Mouse (Mus musculus) embryonic facial prominence, embryonic 13.5 days (tissue): ENCODE measurements at regions not wholly inside any gene's neighbourhood (a gene's known extent, or its start where the extent isn't known, plus 50 kb on each side); places are given as distances from the start of the nearest gene placed in this dataset.

Experiments
- ATAC-seq: fragments of 200-750 bp; cut with Nextera tagmentation; 2 replicates; pipeline ENCODE4 v1.8.0; 2017; ENCODE audit warnings: low read depth; ENCODE audit not compliant: insufficient number of reproducible peaks, insufficient read depth, low FRiP score, low TSS enrichment
- H3K27ac ChIP-seq: fragments of 300-500 bp; sonication (generic); 2 replicates; pipeline ENCODE4 v1.5.1; 2015; ENCODE audit warnings: moderate library complexity, mild to moderate bottlenecking, inconsistent platforms
- H3K27me3 ChIP-seq: fragments of 300-500 bp; sonication (generic); 2 replicates; pipeline ENCODE4 v1.6.1; 2015; ENCODE audit warnings: mild to moderate bottlenecking, inconsistent platforms
- H3K36me3 ChIP-seq: fragments of 300-500 bp; sonication (generic); 2 replicates; pipeline ENCODE4 v1.6.1; 2015; ENCODE audit warnings: mild to moderate bottlenecking, inconsistent platforms
- H3K4me1 ChIP-seq: fragments of 300-500 bp; sonication (generic); 2 replicates; pipeline ENCODE4 v1.6.1; 2015; ENCODE audit warnings: inconsistent platforms
- H3K4me2 ChIP-seq: fragments of 300-500 bp; sonication (generic); 2 replicates; pipeline ENCODE4 v1.6.1; 2015; ENCODE audit warnings: moderate library complexity, mild to moderate bottlenecking, inconsistent platforms
- H3K4me3 ChIP-seq: fragments of 300-500 bp; sonication (generic); 2 replicates; pipeline ENCODE4 v1.5.1; 2015; ENCODE audit warnings: mild to moderate bottlenecking, inconsistent platforms
- H3K9ac ChIP-seq: fragments of 300-500 bp; sonication (generic); 2 replicates; pipeline ENCODE4 v1.6.1; 2015; ENCODE audit warnings: mild to moderate bottlenecking, inconsistent platforms
- H3K9me3 ChIP-seq: fragments of 300-500 bp; sonication (generic); 2 replicates; pipeline ENCODE4 v1.6.1; 2016; ENCODE audit warnings: inconsistent platforms
- WGBS: fragments of 180-500 bp; shearing (Covaris S2); methylation state at CpG from one replicate; pipeline ENCODE4 v1.1.7; 2015; ENCODE audit warnings: mixed read lengths; 5-methylcytosine and 5-hydroxymethylcytosine counted together

- H3K4me1 ChIP-seq = no peaks in the 10 kb centered on the region
- H3K4me3 ChIP-seq = no peak overlapping the region
- H3K27ac ChIP-seq = no peak overlapping the region
- H3K9ac ChIP-seq = no peak overlapping the region
- H3K36me3 ChIP-seq = no peaks in the 10 kb centered on the region
- H3K4me2 ChIP-seq = no peak overlapping the region
- H3K27me3 ChIP-seq = no peaks in the 10 kb centered on the region
- 81% methylated on average over 9 of the region's 9 CpGs for WGBS
- H3K9me3 ChIP-seq = no peaks in the 10 kb centered on the region
- no peak for ATAC-seq
These were observed 309.3 kb downstream of the Prdm2 start for GRCm38 (mm10) chr4:142903356-142904032.

- ATAC-seq = no peak
- WGBS = 94% methylated on average over 9 of the region's 9 CpGs
- no peaks in the 10 kb centered on the region for H3K27me3 ChIP-seq
These were observed 312.0 kb downstream of the Prdm2 start for GRCm38 (mm10) chr4:142900792-142901191.

GRCm38 (mm10) chr4:142898994-142899393, 313.8 kb downstream of the Prdm2 start:
- no peaks in the 10 kb centered on the region for H3K9me3 ChIP-seq
- H3K4me2 ChIP-seq = no peak overlapping the region
- no peak overlapping the region for H3K4me3 ChIP-seq
- no peaks in the 10 kb centered on the region for H3K4me1 ChIP-seq
- WGBS = 78% methylated on average over 1 of the region's 1 CpGs
- no peaks in the 10 kb centered on the region for H3K36me3 ChIP-seq
- 0 out of 2 replicates have a peak, but pooled peaks cover under 1% of the 10 kb centered on the region for H3K27me3 ChIP-seq
- no peak for ATAC-seq
- no peak overlapping the region for H3K9ac ChIP-seq
- H3K27ac ChIP-seq = no peak overlapping the region

More at GRCm38 (mm10) chr4:142900792-142901191, 312.0 kb downstream of the Prdm2 start:
- Histone ChIP-seq H3K27ac (no peak overlapping the region), H3K9me3 (no peaks in the 10 kb centered on the region), H3K9ac (no peak overlapping the region), H3K36me3 (no peaks in the 10 kb centered on the region), H3K4me3 (no peak overlapping the region), H3K4me1 (no peaks in the 10 kb centered on the region), H3K4me2 (no peak overlapping the region)

- no peak for ATAC-seq
- Histone ChIP-seq H3K9me3 (0 out of 2 replicates have a peak, but pooled peaks cover 8% of the 10 kb centered on the region), H3K4me2 (no peak overlapping the region), H3K27me3 (0 out of 2 replicates have a peak, but pooled peaks cover 5% of the 10 kb centered on the region), H3K4me1 (no peaks in the 10 kb centered on the region), H3K36me3 (no peaks in the 10 kb centered on the region), H3K9ac (no peak overlapping the region), H3K4me3 (no peak overlapping the region), H3K27ac (no peak overlapping the region)
- WGBS = 94% methylated on average over 1 of the region's 1 CpGs
These were observed 322.1 kb downstream of the Prdm2 start for GRCm38 (mm10) chr4:142890711-142891110.

GRCm38 (mm10) chr4:142888891-142889290, 323.9 kb downstream of the Prdm2 start:
- no peak overlapping the region for H3K4me2 ChIP-seq
- no peak overlapping the region for H3K9ac ChIP-seq
- H3K4me1 ChIP-seq = no peaks in the 10 kb centered on the region
- no peak for ATAC-seq
- 0 out of 2 replicates have a peak, but pooled peaks cover 8% of the 10 kb centered on the region for H3K9me3 ChIP-seq
- no peak overlapping the region for H3K4me3 ChIP-seq
- 0 out of 2 replicates have a peak, but pooled peaks cover 4% of the 10 kb centered on the region for H3K27me3 ChIP-seq
- H3K27ac ChIP-seq = no peak overlapping the region
- no peaks in the 10 kb centered on the region for H3K36me3 ChIP-seq
- WGBS = 81% methylated on average over 4 of the region's 4 CpGs

- H3K9me3 ChIP-seq = 0 out of 2 replicates have a peak, but pooled peaks cover 8% of the 10 kb centered on the region
- H3K27ac ChIP-seq = no peak overlapping the region
- no peaks in the 10 kb centered on the region for H3K4me1 ChIP-seq
- H3K36me3 ChIP-seq = no peaks in the 10 kb centered on the region
- no peak overlapping the region for H3K9ac ChIP-seq
- no peak overlapping the region for H3K4me2 ChIP-seq
- H3K4me3 ChIP-seq = no peak overlapping the region
- no peaks in the 10 kb centered on the region for H3K27me3 ChIP-seq
- no peak for ATAC-seq
- 56% methylated on average over 6 of the region's 6 CpGs for WGBS
These were observed 324.9 kb downstream of the Prdm2 start for GRCm38 (mm10) chr4:142887876-142888275.

- ATAC-seq = no peak
- 5% methylated on average over 2 of the region's 2 CpGs for WGBS
- H3K4me2 ChIP-seq = no peak overlapping the region
These were observed 332.5 kb downstream of the Prdm2 start for GRCm38 (mm10) chr4:142880323-142880759.

GRCm38 (mm10) chr4:142876151-142876550, 336.6 kb downstream of the Prdm2 start:
- no peaks in the 10 kb centered on the region for H3K4me1 ChIP-seq
- no peak for ATAC-seq
- H3K9me3 ChIP-seq = no peaks in the 10 kb centered on the region
- H3K27me3 ChIP-seq = no peaks in the 10 kb centered on the region
- no peak overlapping the region for H3K27ac ChIP-seq
- no peak overlapping the region for H3K9ac ChIP-seq
- H3K4me2 ChIP-seq = no peak overlapping the region
- H3K4me3 ChIP-seq = no peak overlapping the region
- H3K36me3 ChIP-seq = no peaks in the 10 kb centered on the region
- WGBS = 84% methylated on average over 3 of the region's 3 CpGs

More at GRCm38 (mm10) chr4:142880323-142880759, 332.5 kb downstream of the Prdm2 start:
- Histone ChIP-seq H3K9ac (no peak overlapping the region), H3K4me1 (no peaks in the 10 kb centered on the region), H3K27me3 (no peaks in the 10 kb centered on the region), H3K4me3 (no peak overlapping the region), H3K9me3 (no peaks in the 10 kb centered on the region), H3K27ac (no peak overlapping the region), H3K36me3 (no peaks in the 10 kb centered on the region)

- Histone ChIP-seq H3K27me3 (no peaks in the 10 kb centered on the region), H3K27ac (no peak overlapping the region), H3K4me1 (no peaks in the 10 kb centered on the region), H3K4me3 (no peak overlapping the region), H3K4me2 (no peak overlapping the region), H3K36me3 (no peaks in the 10 kb centered on the region), H3K9me3 (no peaks in the 10 kb centered on the region), H3K9ac (no peak overlapping the region)
- no peak for ATAC-seq
- WGBS = 80% methylated on average over 5 of the region's 5 CpGs
These were observed 337.7 kb downstream of the Prdm2 start for GRCm38 (mm10) chr4:142875105-142875504.

GRCm38 (mm10) chr4:142866341-142866740, 346.5 kb downstream of the Prdm2 start:
- Histone ChIP-seq H3K36me3 (no peaks in the 10 kb centered on the region), H3K4me3 (no peak overlapping the region), H3K4me2 (no peak overlapping the region), H3K27ac (no peak overlapping the region), H3K4me1 (no peaks in the 10 kb centered on the region), H3K9ac (no peak overlapping the region), H3K9me3 (no peaks in the 10 kb centered on the region), H3K27me3 (no peaks in the 10 kb centered on the region)
- ATAC-seq = no peak
- WGBS = 84% methylated on average over 7 of the region's 7 CpGs

- no peaks in the 10 kb centered on the region for H3K36me3 ChIP-seq
- H3K4me1 ChIP-seq = no peaks in the 10 kb centered on the region
- H3K9ac ChIP-seq = no peak overlapping the region
- H3K27ac ChIP-seq = no peak overlapping the region
- no peaks in the 10 kb centered on the region for H3K9me3 ChIP-seq
- H3K27me3 ChIP-seq = no peaks in the 10 kb centered on the region
- no peak for ATAC-seq
- H3K4me3 ChIP-seq = no peak overlapping the region
- WGBS = 83% methylated on average over 2 of the region's 2 CpGs
- H3K4me2 ChIP-seq = no peak overlapping the region
These were observed 347.2 kb downstream of the Prdm2 start for GRCm38 (mm10) chr4:142865593-142865992.

- Histone ChIP-seq H3K9me3 (no peaks in the 10 kb centered on the region), H3K4me1 (no peaks in the 10 kb centered on the region), H3K4me3 (no peak overlapping the region), H3K4me2 (no peak overlapping the region), H3K36me3 (no peaks in the 10 kb centered on the region), H3K27me3 (no peaks in the 10 kb centered on the region), H3K27ac (no peak overlapping the region), H3K9ac (no peak overlapping the region)
- ATAC-seq = no peak
- 76% methylated on average over 5 of the region's 5 CpGs for WGBS
These were observed 348.9 kb downstream of the Prdm2 start for GRCm38 (mm10) chr4:142863939-142864338.
